Mouse (Mus musculus) heart, adult 9 months (tissue): ENCODE data around the gene Hspd1.
A peak's percentile ranks its signal among the peaks of the same experiment; 100 is the strongest.

ENCODE experiments used
- DNase-seq, 2 experiments: peaks; one replicate each; pipeline ENCODE4 v3.0.0; 2022; ENCODE audit warnings: low spot score in 2 of 2

Hspd1 gene

DNA sequence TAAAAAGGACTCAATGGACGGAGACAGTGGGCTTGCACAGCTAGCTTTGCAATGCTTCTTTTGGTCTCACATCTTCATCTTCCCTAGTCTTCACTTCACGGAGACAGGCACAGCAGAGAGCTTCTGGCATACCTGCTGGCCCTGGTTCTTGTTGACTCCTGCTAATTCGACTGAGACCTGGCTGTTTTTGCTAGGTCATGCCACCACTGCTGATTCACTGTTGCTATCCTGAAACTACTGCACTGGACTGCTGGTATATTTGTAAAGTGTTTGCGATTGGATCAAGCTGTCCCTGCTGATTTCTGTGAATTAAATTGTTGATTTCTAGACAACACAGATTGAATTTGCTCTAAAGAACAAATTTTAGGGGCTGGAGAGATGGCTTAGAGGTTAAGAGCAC lies 46.4 kb downstream of the Hspd1 start:
- DNase-seq, result no peak

DNA sequence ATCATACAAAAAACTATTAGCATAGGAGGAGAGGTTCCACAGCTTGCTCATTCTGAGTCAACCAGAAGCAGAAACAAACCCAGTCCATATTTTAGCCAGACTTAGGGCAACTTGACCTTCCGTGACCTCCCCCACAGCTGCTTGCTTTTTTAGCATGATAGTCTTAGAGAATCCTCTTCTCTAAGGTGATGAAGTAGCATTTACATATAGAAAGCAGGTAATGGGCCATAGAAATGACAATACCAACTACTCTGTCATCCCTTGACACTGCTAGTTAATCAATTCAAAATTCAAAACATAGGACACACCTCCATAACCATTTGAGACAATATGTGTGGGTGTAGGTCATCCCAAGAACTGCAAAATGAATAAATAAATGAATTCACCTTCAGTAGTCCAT lies 48.1 kb downstream of the Hspd1 start:
- DNase-seq, result no peak

DNA sequence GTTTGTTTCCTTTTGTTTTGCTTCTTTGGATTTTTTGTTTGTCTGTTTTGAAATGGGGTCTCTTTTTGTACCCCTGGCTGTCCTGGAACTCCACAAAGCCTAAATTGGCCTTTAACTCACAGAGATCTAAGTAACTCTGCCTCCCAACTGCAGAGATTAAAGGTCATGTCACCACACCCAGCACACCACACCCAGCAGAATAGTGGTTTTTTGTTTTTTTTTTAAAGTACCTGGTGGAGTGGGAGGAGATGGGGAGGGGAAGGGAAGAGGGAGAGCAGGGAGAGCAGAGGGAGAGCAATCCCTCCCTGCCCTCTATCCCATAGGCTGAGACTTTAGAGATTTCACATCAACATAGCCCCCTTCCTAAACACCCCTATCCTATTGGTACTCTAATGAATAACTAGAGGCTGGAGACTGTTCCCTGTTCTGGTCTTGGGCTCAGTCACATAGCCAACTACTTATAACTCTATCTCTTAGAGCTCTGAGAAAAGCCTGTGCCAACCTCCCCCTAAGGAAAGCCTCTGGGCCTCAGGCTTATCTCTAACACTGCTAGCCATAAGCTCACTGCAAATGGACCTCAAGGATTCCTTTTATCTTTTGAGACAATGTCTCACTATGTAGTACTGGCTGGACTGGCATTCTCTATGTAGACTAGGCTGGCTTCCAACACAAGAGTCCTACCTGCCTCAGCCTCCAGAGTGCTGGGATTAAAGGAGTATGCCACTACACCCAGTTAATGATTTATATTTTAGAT lies 56.8 kb downstream of the Hspd1 start:
- no peak for DNase-seq

DNA sequence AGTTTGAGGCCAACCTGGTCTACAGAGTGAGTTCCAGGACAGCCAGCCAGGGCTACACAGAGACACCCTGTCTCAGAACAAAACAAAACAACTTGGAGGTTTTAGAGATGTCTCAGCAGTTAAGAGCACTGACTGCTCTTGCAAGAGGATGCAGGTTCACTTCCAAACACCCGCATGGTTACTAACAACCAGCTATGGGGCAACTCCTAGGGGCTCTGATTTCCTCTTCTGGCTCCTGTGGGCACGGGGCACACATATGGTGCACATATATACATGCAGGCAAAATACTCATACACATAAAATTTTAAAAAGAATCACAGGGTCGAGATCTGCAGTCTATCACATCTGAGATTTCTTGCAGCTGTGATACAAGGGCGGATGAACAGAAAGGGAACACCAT lies 58.6 kb downstream of the Hspd1 start:
- DNase-seq, result no peak

DNA sequence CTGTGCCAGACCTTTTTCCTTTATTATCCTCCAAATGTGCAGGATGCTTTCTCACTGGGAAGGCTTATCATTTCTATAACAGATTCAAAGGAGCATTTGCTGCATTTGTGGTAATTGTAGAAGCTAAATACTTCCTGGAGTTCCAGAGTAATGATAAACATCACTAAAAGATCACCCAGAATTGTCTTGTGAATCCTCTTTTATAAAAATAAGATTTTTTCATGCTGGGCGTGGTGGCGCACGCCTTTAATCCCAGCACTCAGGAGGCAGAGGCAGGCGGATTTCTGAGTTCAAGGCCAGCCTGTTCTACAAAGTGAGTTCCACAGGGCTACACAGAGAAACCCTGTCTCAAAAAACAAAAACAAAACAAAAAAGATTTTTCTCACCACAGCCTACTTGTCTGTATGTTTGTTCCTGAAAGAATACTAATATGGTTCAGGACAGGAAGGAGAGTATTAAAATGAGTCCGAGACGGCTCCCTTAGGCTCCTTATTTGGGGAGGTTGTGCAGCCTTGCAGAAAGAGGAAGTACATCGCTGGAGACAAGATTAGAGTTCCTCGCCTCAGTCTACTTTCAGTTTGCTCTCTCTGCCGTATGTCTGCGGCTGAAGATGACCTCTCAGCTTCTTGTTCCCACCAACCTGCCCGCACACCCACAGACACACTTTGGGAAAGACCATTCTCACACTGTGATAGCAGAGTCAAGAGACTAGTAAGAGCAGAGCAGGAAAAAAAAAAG lies 59.4 kb downstream of the Hspd1 start:
- peak; percentile 37 to 67 for DNase-seq

DNA sequence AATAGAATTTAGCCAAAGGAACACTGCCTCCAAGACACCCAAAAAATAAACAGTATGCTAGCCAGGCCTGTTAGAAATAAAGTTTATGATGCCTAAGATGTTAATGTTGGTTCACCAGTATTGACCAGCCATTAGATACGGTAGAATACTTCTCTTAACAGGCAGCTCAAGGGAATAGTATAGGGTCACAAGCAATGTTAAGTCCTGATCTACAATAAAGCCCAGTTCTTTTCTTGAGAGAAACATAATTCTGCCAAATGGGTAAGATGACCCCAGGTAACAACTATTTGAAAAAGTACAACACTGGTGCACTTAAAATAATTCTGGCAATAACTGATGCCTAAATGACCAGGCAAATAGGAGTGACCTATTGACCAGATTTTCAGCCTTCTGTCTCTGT lies 60.1 kb downstream of the Hspd1 start:
- no peak for DNase-seq
